Mouse (Mus musculus) kidney, adult 11 months (tissue): ENCODE measurements around the gene Prkci.
A peak's percentile ranks its signal among the peaks of the same experiment; 100 is the strongest.

Source experiments
- DNase-seq: peaks from one replicate; pipeline ENCODE4 v3.0.0; 2022

Gene Prkci

DNA sequence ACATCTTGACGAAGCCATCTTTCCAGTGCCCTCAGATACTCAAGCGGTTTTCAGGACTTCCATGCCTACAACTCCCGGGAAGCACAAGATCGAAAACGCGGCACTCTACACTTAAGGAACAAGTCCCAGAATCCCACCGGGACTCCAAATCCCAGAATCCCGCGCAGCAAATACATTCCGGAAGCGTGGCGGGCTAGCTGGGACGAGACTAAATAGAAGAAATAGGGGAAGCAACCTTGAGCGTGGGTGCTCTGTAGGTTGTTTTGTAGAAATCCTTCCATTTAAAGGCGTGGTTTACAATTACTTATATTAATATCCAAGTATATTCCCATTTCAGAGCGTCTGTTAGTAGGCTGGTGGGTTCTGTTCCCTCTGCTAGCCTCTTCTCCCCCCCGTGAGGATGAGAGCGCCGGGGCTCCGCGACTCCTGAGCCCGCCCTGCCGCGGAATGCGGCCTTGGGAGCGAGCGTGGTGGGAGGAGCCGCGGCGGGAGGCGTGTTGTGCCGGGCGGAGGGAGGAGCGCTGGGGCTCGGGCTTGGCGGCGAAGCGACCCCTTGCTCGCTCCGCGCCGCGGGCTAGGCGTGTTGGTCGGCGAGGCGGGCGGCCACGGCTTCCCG is at the start of gene Prkci:
Prkci (plus strand) TSS at position 465 of the 616 bp plus-strand sequence.
- peak; percentile 91 for DNase-seq

DNA sequence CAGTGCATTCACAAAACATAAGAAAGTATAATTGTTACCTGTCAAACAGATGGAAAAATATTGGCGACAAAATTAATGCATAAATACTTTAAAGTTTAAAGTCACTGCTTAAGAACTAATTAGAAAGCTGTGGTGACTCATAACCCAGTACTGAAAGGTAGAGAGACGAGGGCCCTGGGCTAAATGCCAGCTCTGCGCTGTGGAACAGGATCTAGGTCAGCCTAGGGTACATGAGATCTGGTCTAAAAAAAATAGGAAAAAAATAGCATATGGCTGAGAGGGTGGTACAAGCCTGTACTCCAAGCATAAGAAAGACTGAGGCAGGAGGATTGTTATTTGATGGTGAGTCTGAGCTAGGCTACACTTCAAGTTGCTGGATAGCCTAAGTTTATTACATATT is 43.9 kb upstream of the Prkci start:
- DNase-seq: peak; percentile 43

DNA sequence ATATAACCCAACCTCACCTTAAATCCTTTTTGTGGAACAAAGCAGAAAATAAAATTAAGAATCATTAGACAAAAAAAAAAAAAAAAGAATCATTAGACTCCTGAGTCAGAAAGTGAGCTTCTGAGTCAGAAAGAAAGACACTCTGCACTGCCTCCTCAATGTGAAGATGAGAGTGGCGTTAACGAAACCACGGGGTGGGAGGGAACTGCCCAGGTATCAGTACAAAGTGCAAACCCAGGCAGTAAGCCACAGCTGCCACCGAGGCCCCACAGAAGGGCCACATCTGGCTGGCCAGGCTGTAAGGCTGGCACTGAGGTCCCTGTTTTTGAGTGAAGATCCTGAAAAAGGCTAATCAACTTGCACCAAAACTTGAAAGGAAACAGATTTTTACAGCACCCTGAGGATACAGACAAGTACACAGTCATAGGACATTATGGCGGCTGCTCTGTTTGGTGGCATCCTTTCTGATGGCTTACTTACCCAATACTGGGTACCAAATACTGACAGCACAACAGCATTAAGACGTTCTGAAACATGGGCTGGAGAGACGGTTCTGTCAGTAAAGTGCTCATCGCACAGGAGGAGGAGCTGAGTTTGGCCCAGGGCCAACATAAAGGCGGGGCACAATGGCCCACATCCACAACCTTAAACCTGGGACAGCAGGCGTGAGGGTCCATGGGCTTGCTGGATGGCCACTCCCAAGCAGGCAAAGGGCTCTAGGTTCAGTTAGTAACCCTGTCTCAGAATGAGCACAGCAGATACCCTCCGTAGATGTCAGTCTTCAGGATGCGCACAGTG is 43.1 kb upstream of the Prkci start:
- DNase-seq: no peak

DNA sequence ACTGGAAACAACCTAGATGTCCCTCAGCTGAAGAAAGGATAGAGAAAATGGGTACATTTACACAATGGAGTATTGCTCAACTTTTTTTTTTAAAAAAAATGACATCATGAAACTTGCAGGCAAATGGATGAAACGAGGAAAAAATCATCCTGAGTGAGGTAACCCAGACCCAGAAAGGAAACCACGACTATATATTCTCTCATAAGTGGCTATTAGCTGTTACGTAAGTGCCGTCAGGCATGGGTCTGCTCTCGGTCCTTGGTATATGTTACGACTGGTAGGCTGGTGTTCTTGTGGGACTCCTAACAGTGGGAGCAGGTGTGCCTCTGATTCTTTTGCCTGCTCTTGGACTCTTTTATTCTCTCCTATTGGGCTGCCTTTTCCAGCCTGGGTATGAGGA is 39.2 kb upstream of the Prkci start:
- no peak for DNase-seq

DNA sequence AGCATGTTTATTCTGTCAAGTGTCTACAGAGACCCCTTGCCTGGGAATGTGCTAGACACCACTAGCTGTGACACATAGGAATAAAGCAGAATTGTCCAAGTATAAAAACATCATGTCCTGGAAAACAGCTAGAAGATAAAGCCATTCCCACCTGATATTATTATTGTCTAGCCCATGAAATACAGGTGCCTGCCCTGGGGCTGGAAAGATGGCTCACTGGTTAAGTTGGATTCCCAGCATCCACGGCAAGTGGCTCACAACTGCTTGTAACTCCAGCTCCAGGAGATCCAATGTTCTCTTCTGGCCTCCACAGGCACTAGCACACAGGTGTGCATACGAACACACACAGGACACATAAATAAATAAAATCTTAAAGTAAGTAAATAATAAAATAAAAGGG is 36.8 kb upstream of the Prkci start:
- no peak for DNase-seq

DNA sequence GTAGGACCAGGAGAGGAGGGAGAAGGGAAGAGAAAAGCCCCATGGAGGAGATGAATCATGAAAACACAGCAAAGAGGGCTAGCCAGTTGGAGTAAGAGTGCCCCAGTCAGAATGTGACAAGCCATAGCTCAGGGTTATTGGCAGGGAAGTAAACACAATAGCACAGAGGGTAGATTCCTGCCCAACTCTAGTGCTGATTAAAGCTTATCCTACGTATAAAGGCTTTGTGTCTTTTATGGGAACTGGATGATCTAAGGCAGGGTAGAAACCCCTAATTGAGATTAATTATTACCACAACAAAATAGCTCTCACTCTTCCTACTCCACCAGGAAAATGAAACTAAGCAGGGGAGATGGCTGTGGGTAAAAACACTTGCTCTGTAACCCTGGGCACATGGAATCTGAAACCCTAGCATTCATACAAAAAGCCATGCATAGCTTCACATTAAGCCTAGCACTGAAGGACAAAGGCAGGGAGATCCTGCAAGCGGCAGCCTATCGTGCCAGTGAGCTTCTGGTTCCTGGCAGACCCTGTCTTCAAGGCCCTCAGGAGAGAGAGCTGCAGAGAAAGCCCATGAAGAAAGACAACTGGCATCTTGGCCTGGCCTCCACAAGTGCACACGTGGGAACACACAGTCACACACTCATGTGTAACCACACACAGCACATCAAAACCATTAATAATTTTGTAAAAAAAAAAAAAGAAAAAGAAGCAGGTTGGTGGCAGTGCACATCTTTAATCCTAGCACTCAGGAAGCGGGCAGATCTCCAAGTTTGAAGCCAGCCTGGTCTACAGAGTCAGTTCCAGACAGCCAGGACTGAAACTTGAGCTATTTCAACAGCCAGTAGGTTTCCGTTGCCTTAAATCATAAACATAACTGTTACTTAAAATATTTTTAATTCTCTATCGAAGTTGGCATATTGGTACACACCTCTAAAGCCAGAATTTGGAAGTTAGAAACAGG is 35.4 kb upstream of the Prkci start:
- DNase-seq: no peak

DNA sequence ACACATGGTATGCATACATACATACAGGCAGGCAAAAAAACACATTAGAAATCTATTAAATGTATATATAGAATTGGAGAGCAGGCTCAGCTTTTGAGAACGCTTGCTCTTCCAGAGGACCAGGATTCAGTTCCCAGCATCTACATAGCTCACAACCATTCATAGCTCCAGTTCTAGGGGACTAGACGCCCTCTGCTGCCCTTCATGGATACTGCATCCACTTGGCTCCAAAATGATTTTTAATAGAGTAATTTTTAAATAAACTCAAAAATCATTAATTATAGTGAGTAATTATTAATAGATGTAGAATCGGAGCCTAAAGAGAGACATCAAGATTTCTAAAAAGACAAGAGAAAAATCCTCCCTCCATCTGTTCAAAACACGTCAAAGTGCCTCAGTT is 32.4 kb upstream of the Prkci start:
- no peak for DNase-seq

DNA sequence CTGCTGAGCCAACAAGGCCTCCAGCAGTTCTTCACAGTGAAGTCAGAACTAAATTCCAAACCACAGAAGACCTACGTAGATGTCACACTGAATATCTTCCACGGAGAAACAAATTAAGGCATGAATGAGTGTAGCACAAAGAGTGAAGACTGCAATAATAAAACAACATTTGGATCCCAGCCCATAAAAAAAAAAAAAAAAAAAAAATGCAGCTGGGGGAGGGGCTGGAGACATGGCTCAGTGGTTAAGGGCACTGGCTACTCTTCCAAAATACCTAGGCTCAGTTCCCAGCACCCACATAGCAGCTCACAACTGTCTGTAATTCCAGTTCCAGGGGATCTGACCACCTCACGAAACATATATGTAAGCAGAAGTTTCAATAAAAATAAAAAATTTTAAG is 31.3 kb upstream of the Prkci start:
- DNase-seq: no peak

DNA sequence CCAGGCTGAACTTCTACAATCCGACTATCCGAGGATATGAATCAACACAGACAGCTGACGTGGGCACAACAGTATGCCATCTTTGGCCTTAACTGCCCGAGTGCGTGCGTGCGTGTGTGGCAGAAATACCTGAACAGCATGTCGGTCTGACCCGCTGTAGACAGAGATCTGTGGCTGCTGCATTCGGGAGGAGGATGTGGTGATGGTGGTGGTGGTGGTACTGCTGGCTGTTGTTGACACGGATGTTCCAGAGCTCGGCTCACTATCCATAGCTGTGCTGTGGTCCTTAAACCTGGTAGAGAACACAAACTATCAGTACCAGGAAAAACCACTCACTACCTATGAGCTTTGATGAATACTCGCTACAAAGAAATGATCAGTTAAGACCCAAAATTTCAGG is 29.9 kb upstream of the Prkci start:
- DNase-seq: no peak

DNA sequence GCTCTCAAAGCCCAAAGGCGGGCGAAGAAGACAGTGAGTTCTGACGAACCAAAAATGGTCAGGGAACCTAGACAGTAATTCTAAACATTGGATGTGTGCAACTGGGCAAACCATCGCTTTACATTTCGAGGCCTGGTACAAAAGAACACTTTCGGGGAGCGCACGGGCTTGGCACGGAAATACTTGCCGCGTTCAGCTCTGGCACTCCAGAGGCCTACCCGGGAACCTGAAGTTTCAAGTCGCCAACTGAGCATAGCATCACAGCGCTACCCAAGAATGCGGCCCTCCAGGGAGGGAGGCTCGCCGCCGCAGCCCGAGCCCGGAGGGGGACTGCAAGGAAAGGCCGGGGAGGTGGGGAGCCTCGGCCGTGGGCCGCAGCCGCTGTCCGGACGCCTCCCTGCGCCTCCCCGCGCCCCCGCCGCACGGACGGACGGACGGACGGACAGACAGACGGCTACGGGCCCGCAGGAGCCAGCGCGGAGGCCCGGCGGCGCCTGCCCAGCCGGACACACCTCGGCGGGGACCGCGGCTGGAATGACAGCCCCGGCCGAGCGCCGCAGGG is 26.9 kb upstream of the Prkci start:
- peak; percentile 46 for DNase-seq

DNA sequence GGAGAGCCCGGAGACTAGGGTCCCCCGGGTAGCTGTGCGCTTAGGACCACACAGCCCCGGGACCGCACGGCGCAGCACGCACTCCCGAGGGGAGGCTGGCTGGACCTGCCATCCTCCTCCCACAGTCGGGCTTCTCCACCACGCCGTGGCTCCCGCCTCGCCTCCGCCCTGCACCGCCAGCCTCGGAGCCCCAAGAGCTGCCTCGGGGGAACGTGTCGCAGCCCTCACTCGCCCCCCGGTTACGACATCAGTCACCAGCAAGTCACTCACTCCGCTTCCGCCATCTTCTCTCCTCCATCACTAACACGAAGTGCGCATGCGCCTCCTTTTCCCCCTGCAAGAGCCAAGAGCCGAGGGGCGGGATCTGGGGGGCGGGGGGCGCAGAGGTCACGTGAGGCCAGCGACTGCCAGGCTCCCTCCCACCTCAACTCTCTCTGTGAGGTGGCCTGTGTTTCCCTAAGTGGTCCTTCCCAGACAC is 26.4 kb upstream of the Prkci start, which contains the start of gene Phc3:
Phc3 (minus strand) TSS at position 312 of the 478 bp plus-strand sequence.
- DNase-seq: peak; percentile 89

DNA sequence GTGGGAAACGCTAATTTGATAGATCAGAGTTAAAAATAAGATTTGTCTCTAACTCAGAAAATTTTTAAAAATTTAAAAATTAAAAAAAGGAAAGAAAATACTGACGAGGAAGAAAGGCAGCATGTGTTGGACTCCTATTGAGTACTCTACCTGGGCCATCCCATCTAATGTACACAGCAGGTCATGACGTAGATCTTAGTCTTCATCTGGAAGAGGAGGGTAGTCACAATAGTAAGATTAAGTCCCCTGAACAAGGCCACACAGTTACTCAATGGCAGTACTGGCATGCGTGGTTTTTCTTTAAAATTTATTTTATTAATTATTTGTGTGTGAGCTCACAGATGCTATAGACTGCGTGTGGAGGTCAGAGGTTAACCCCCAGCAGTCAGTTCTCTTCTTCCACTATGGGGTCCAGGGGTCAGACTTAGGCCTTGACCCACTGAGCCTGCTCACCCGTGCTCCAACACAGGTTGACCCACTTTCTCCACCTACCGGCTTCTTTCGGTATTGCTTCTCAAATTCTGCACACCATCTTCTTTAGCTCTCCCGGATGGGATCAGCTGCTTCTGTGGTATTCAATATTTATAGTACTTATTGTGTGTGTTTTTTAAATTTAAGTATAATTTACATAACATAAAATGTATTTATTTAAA is 20.3 kb upstream of the Prkci start:
- peak; percentile 58 for DNase-seq

DNA sequence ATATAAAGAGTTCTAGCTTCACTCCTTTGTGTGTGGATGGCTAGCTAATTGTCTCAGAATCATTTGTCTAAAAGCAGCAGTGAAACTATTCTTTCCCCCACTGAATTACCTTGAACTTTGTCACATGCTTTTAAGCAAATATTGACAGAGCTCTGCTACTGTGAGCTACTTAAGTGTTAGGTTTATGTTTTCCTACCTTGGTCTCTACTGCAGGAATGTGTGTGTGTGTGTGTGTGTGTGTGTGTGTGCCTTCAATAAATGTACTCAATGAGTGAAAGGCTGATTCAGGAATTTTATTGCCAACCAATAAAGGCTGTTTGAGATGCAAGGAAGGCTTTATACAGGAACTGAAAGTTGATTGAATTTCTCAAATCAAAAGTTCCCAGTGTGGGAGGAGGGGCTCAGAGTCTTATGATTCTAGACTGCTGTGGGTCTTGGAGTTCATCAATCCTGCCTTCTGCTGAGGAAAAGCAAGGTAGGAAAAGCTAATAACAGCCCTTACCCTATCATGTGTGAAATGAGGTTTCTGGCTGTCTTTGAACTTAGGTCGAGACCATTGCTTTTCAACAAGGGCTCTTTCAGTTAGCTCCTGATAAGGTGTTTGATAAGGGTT is 18.4 kb upstream of the Prkci start:
- DNase-seq: no peak

DNA sequence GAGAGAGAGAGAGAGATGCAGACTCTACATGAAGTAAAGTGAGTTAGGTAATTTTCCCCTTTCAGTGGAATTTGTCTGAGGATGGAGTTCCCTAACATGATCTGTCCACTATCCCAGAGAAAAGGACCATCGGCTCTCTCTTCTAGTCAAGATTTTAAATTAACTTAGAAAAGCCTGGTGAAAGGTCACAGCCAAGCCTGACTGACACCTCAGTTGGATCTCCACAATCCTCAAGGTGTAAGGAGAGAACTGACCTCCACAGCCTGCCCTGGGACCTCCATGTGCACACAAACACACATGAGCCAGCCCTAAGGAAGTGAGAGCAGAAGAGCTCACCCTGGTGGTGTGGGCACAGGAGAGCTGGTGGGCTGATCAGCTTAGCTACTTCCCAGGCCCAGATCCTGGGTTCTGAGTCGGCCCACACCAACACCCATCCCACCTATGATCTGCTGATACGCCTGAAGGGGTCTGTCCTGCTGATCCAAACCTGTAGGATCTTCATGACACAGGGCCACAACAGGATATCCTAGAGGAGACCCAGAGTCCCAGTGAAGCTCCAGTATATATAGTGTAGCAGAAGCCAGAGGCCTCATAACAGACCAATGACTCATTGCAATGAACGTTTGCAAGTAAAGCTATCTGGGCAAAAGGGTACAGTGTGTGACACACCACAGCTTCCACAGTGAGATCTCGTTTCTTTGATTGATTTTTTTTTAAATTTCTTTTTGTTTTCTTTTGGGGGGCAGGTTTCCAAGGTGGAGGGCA is 13.7 kb upstream of the Prkci start:
- no peak for DNase-seq

DNA sequence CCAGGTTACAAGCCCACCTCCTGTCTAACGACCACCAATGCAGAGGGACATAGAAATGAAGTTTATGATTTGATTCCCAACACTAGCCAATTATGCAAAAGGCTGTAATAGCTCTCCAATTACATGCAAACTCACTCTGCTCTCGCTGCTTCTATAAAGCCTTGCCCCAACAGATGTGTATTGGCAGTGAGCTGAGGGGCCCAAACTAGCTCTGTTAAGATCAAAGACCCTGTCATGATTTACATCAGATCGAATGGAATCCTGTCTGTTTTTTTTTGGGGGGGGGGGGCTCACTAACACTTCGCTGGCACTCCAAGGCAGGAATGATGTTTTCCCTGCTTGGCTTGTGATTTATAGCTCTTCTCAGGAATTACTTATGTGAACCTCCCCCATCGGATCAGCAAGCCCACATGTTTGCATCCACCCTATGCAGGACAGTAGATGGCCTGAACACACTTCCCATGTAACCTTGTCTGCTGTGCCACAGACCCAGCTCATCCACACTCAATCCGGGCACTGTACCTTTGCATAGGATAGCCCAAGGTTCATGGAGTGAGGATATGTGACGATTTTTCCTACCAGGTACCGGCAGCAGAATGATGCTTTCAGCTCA is 12.5 kb upstream of the Prkci start:
- no peak for DNase-seq

DNA sequence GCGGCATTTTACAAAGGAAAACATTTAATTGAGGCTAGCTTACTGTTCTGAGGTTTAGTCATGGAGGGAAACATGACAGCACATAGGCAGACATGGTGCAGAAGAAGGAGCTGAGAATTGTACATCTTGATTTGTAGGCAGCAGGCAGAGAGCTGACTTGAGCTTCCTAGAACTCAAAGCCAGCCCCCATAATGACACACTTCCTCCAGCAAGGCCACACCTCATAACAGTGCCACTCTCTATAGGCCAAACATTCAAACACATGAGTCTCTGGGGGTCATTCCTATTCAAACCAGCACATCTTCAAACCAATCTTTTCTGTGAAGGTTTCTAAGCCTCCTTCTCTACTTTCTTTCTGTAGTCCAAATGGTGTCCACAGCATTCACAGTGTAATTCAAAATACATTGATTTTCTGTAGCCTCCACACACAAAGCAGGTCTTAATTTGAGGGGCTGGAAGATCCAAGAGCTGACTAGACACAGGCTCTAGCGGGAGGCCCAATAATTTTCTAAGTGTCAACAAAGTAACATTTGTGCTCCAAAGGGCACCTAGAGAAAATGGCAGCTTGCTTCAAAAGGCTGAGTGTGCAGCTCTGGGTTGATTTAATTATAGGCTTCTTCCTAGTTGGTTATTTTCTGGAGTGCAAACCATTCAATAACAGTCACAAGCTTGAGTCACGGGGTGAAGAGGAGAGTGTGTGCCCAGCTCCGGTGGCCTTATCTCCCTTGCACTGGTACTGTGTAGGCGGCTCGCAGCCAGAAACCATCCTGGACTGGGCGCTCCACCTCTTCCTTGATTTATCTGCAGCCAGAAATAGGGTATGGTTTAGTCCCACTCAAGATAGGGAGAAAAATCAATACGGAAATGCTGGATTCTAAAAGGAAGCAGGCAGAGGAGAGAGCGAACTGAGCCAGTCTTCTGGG is 7.9 kb upstream of the Prkci start:
- DNase-seq: no peak

DNA sequence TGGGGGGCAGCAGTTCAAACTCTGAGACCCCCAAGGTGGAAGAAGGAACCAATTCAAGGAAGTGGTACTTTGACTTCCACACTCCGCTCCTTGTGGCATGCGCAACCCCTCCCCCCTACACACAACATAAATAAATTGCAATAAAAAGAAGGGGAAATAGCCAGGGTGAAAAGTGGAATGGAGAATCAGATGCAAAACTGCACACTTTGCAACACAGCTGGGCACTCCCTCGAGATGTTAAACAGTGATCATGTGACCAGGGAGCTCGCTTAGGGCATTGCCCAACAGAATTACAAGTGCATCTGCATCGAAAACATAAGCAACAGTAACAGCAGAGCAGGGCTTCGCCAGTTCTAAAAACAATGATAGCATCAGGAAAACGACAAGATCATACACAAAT is 3.4 kb upstream of the Prkci start:
- DNase-seq: no peak

DNA sequence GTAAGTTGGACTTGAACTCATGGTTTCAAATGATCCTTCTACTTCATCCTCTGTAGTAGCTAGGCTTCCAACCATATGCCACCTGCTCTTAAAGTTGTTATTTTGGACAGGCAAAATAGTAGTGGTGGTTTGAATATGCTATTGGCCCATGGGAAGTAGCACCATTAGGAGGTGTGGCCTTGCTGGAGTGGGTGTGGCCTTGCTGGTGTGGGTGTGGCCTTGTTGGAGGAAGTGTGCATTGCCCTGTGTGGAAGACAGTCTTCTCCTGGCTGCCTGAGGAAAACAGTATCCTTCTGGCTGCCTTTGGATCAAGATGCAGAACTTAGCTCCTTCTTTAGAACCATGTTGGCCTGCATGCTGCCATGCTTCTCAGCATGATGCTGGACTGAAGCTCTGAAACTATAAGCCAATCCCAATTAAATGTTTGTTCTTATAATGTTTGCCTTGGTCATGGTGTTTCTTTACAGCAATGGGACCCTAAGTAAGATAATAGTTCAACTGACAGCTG is 2.4 kb upstream of the Prkci start:
- DNase-seq: no peak

DNA sequence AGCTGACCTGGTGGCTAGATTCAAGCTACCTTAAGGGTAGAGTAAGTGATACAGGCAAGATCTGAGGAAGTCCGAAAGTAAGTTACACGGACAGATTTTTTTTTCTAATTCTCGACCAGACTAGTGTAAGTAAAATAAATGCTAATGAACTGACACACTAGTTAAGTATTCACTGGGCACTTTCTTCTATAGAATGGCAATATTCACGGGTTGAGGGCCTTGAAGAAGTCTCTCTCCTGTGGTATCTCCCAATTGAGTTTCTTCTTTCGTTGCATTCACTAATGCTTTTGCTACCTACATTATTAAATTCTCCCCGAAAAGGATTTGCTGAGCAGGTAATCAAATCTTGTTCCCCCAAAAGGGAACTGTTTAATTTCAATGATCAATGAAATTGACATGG is 688 bp upstream of the Prkci start:
- DNase-seq: no peak
